Mouse (Mus musculus): ENCODE measurements around the gene Rbm12. TPM values are rescaled to one million over a fixed set of nuclear protein-coding genes. Genes with fewer than 3 reads are reported as not detected.
A peak's percentile ranks its signal among the peaks of the same experiment; 100 is the strongest.

Gene Rbm12
- total and polyA plus RNA-seq, 2 experiments from 2014 or later, result 15.5 to 27.1 TPM

GRCm38 (mm10) chr2:156143953-156144724, 32.4 kb upstream of the Rbm12 start, which contains the start of the genes Romo1 and Nfs1:
Romo1 (plus strand) TSS chr2:156144039.
Nfs1 (minus strand) TSS chr2:156144186.
- WGBS, result 3% methylated on average over 65 of the region's 70 CpGs
- Histone ChIP-seq H3K27me3 (ENCODE audit: insufficient read depth, low read length) (no peaks in the 10 kb centered on the region), H3K4me2 (ENCODE audit: low read depth, low read length) (peak within 1 kb of the TSS; percentile 67), H3K9ac (replicated peaks; ENCODE audit: low read length) (peak within 1 kb of the TSS; percentile 62), H3K27ac (peak within 1 kb of the TSS; percentile 83), H3K9me3 (ENCODE audit: low read length) (no peaks in the 10 kb centered on the region), H3K4me3 (ENCODE audit: low read length) (peak within 1 kb of the TSS; percentile 57), H3K36me3 (ENCODE audit: insufficient read depth, low read length) (peaks cover 21% of the 10 kb centered on the region), H3K4me1 (ENCODE audit: insufficient read depth, low read length) (peaks cover 7% of the 10 kb centered on the region; the same call in 1 of the 2 replicates)
- TF ChIP-seq CTCF (IDR thresholded peaks at IDR 0.05; ENCODE audit: low read depth), result peak; percentile 79
- peak; percentile 98 for DNase-seq (ENCODE audit: low spot score)
- peak; percentile 100 for ATAC-seq

DNA sequence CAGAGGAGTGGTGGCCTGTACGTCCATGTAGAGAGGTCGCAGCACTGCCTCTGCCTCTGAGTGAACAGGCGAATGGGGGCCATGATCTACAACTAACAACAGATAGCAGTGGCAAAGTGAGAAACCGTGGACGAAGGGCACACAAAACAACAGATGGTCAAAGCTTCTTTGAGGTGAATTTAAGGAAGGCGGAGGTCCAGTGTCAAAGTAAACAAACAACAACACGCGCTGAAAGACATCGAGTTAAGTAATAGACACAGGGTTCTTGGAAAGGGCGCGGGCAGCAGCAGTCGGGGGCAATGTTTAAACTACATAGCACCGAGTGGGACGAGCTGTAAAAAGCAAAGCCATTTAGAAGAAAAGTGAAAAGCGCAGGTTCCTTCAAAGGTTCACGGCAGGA, 31.6 kb upstream of the Rbm12 start:
- WGBS, result 1% methylated on average over 16 of the region's 16 CpGs
- ATAC-seq (peak; percentile 6), DNase-seq (ENCODE audit: low spot score) (no peak)
- H3K27me3 ChIP-seq (ENCODE audit: insufficient read depth, low read length), result no peaks in the 10 kb centered on the region
- peak overlapping the region; percentile 67 for H3K4me2 ChIP-seq (ENCODE audit: low read depth, low read length)
- no peaks in the 10 kb centered on the region for H3K9me3 ChIP-seq (ENCODE audit: low read length)
- peak overlapping the region; percentile 83 for H3K27ac ChIP-seq
- H3K4me3 ChIP-seq (ENCODE audit: low read length), result peak overlapping the region; percentile 57
- peak overlapping the region; percentile 62 for H3K9ac ChIP-seq (replicated peaks; ENCODE audit: low read length)
- peaks cover 7% of the 10 kb centered on the region; the same call in 1 of the 2 replicates for H3K4me1 ChIP-seq (ENCODE audit: insufficient read depth, low read length)
- no peak for TF ChIP-seq CTCF (IDR thresholded peaks at IDR 0.05; ENCODE audit: low read depth)
- peaks cover 17% of the 10 kb centered on the region for H3K36me3 ChIP-seq (ENCODE audit: insufficient read depth, low read length)

DNA sequence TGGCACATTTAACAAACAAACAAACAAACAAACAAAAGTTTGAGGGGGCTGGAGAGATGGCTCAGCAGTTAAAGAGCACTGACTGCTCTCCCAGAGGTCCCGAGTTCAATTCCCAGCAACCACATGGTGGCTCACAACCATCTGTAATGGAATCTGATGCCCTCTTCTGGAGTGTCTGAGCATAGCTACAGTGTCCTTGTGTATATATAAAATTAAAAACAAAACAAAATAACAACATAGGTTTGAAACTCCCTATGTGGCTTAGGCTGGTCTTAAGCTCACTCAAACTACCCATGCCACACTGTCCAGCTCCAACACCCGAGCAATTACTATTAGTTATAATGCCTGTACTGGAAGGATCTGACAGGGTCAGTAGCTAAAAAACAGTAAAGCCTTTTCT, 31.0 kb upstream of the Rbm12 start:
- Histone ChIP-seq H3K27me3 (ENCODE audit: insufficient read depth, low read length) (no peaks in the 10 kb centered on the region), H3K4me3 (ENCODE audit: low read length) (peak overlapping the region; percentile 57), H3K9me3 (ENCODE audit: low read length) (no peaks in the 10 kb centered on the region), H3K9ac (replicated peaks; ENCODE audit: low read length) (peak overlapping the region; percentile 62), H3K27ac (peak overlapping the region; percentile 83; the same call in 1 of the 2 replicates), H3K36me3 (ENCODE audit: insufficient read depth, low read length) (peaks cover 13% of the 10 kb centered on the region), H3K4me2 (ENCODE audit: low read depth, low read length) (peak overlapping the region; percentile 67), H3K4me1 (ENCODE audit: insufficient read depth, low read length) (peaks cover 7% of the 10 kb centered on the region; the same call in 1 of the 2 replicates)
- ATAC-seq (no peak), DNase-seq (ENCODE audit: low spot score) (no peak)
- WGBS, result 80% methylated on average over 2 of the region's 2 CpGs
- peak; percentile 18 for TF ChIP-seq CTCF (IDR thresholded peaks at IDR 0.05; ENCODE audit: low read depth)

GRCm38 (mm10) chr2:156135695-156136094, 23.9 kb upstream of the Rbm12 start:
- ATAC-seq (no peak), DNase-seq (ENCODE audit: low spot score) (no peak)
- Histone ChIP-seq H3K4me1 (ENCODE audit: insufficient read depth, low read length) (no peaks in the 10 kb centered on the region), H3K4me3 (ENCODE audit: low read length) (no peak overlapping the region), H3K27ac (no peak overlapping the region), H3K9me3 (ENCODE audit: low read length) (no peaks in the 10 kb centered on the region), H3K27me3 (ENCODE audit: insufficient read depth, low read length) (no peaks in the 10 kb centered on the region), H3K4me2 (ENCODE audit: low read depth, low read length) (no peak overlapping the region), H3K36me3 (ENCODE audit: insufficient read depth, low read length) (no peaks in the 10 kb centered on the region; the same call in 1 of the 2 replicates), H3K9ac (replicated peaks; ENCODE audit: low read length) (no peak overlapping the region)
- WGBS, result 92% methylated on average over 6 of the region's 6 CpGs
- TF ChIP-seq CTCF (IDR thresholded peaks at IDR 0.05; ENCODE audit: low read depth), result peak; percentile 39

- H3K9ac ChIP-seq (replicated peaks; ENCODE audit: low read length), result no peak overlapping the region
- DNase-seq (ENCODE audit: low spot score) (no peak), ATAC-seq (no peak)
- H3K4me2 ChIP-seq (ENCODE audit: low read depth, low read length), result no peak overlapping the region
- no peaks in the 10 kb centered on the region for H3K27me3 ChIP-seq (ENCODE audit: insufficient read depth, low read length)
- H3K4me1 ChIP-seq (ENCODE audit: insufficient read depth, low read length), result no peaks in the 10 kb centered on the region
- H3K4me3 ChIP-seq (ENCODE audit: low read length), result no peak overlapping the region
- no peaks in the 10 kb centered on the region; the same call in 1 of the 2 replicates for H3K36me3 ChIP-seq (ENCODE audit: insufficient read depth, low read length)
- H3K27ac ChIP-seq, result no peak overlapping the region
- no peaks in the 10 kb centered on the region for H3K9me3 ChIP-seq (ENCODE audit: low read length)
- TF ChIP-seq CTCF (IDR thresholded peaks at IDR 0.05; ENCODE audit: low read depth), result no peak
- whole genome bisulfite sequencing, result 89% methylated on average over 5 of the region's 5 CpGs
Observed at GRCm38 (mm10) chr2:156134161-156134560, 22.4 kb upstream of the Rbm12 start.

DNA sequence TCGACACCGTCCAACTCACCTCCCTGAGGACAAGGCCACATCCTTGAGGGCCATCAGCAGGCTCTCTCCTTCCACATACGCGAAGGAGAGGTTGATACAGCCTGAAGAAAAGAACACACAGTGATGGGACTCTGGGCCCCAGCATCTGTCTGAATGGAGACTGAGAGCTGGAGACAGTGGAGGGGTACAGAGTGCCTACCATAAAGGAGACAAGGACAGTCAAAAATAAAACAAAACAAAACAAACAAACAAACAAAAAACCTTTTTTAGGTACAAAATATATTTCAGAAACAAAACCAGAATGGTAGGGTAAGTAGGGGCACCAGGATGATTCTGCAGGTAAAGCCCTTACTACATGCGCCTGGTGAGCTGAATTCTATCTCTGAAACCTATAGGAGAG, 15.2 kb upstream of the Rbm12 start, which contains the start of gene Gm28036:
Gm28036 (minus strand) TSS at position 101 of the 400 bp plus-strand sequence.
- ATAC-seq, result no peak
- Histone ChIP-seq H3K9me3 (ENCODE audit: low read length) (no peaks in the 10 kb centered on the region), H3K4me2 (ENCODE audit: low read depth, low read length) (no peak within 1 kb of the TSS), H3K4me3 (ENCODE audit: low read length) (no peak within 1 kb of the TSS), H3K4me1 (ENCODE audit: insufficient read depth, low read length) (no peaks in the 10 kb centered on the region), H3K27me3 (ENCODE audit: insufficient read depth, low read length) (no peaks in the 10 kb centered on the region), H3K9ac (replicated peaks; ENCODE audit: low read length) (no peak within 1 kb of the TSS), H3K36me3 (ENCODE audit: insufficient read depth, low read length) (peaks cover 10% of the 10 kb centered on the region; the same call in 1 of the 2 replicates), H3K27ac (no peak within 1 kb of the TSS)
- 96% methylated on average over 5 of the region's 5 CpGs for WGBS
- TF ChIP-seq CTCF (IDR thresholded peaks at IDR 0.05; ENCODE audit: low read depth), result no peak
- no peak for DNase-seq (ENCODE audit: low spot score)

DNA sequence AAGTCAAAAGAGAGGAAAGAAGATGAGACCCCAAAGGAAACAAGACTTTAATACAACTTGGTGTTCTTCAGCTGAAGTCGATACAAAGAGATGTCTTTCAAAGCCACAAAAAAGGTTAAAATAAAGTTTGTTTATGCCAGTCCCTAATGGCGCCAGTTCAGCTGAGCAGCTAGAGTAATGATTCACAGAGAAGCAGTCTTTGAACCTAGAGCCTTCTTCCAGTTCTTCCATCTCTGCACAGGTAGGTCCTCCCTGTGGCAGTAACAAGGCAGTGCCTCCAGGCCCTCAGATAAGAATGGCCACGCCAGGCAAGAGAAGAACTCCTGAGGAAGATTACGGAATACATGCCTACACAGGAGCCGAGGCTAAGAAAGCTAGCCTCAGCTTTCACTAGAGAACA, 12.0 kb upstream of the Rbm12 start:
- ATAC-seq (no peak), DNase-seq (ENCODE audit: low spot score) (no peak)
- H3K36me3 ChIP-seq (ENCODE audit: insufficient read depth, low read length), result peaks cover 10% of the 10 kb centered on the region; the same call in 1 of the 2 replicates
- H3K9ac ChIP-seq (replicated peaks; ENCODE audit: low read length), result no peak overlapping the region
- no peaks in the 10 kb centered on the region for H3K4me1 ChIP-seq (ENCODE audit: insufficient read depth, low read length)
- no peaks in the 10 kb centered on the region for H3K9me3 ChIP-seq (ENCODE audit: low read length)
- H3K27me3 ChIP-seq (ENCODE audit: insufficient read depth, low read length), result no peaks in the 10 kb centered on the region
- 96% methylated on average over 5 of the region's 5 CpGs for WGBS
- H3K27ac ChIP-seq, result no peak overlapping the region
- no peak overlapping the region for H3K4me2 ChIP-seq (ENCODE audit: low read depth, low read length)
- TF ChIP-seq CTCF (IDR thresholded peaks at IDR 0.05; ENCODE audit: low read depth), result no peak
- no peak overlapping the region for H3K4me3 ChIP-seq (ENCODE audit: low read length)
